Mouse (Mus musculus) liver, postnatal 0 days (tissue): ENCODE data around the gene Nfya. TPM values are rescaled to one million over a fixed set of nuclear protein-coding genes. Genes with fewer than 3 reads are reported as not detected.

Source experiments
- ATAC-seq: fragments of 200-750 bp; cut with Nextera tagmentation; 2 replicates; pipeline ENCODE4 v1.8.0; 2017; ENCODE audit warnings: mild to moderate bottlenecking, moderate library complexity
- DNase-seq: peaks from one replicate; pipeline ENCODE4 v3.0.0-alpha.2; 2016
- H3K27ac ChIP-seq: fragments of 300-500 bp; sonication (generic); 2 replicates; pipeline ENCODE4 v1.5.1; 2014; ENCODE audit warnings: antibody characterized with exemption, moderate library complexity, mild to moderate bottlenecking, low read depth
- H3K27me3 ChIP-seq: fragments of 300-500 bp; sonication (generic); 2 replicates; pipeline ENCODE4 v1.6.1; 2014; ENCODE audit warnings: low read length, control low read depth, mixed read lengths; ENCODE audit not compliant: insufficient read depth
- H3K36me3 ChIP-seq: fragments of 300-500 bp; sonication (generic); replicated peaks from 2 replicates; pipeline ENCODE4 v1.6.1; 2014; ENCODE audit warnings: mild to moderate bottlenecking, control low read depth, low read length, moderate library complexity, mixed read lengths; ENCODE audit not compliant: insufficient read depth
- H3K4me1 ChIP-seq: fragments of 300-500 bp; sonication (generic); 2 replicates; pipeline ENCODE4 v1.6.1; 2014; ENCODE audit warnings: antibody characterized with exemption, mild to moderate bottlenecking, control low read depth; ENCODE audit not compliant: insufficient read depth
- H3K4me2 ChIP-seq: fragments of 300-500 bp; sonication (generic); 2 replicates; pipeline ENCODE4 v1.6.1; 2014; ENCODE audit warnings: low read depth, mild to moderate bottlenecking, low read length, moderate library complexity, mixed read lengths
- H3K4me3 ChIP-seq: fragments of 300-500 bp; sonication (generic); 2 replicates; pipeline ENCODE4 v1.5.1; 2014; ENCODE audit warnings: low read depth, low read length
- H3K9ac ChIP-seq: fragments of 300-500 bp; sonication (generic); replicated peaks from 2 replicates; pipeline ENCODE4 v1.6.1; 2014; ENCODE audit warnings: mild to moderate bottlenecking, moderate library complexity
- H3K9me3 ChIP-seq: fragments of 300-500 bp; sonication (generic); 2 replicates; pipeline ENCODE4 v1.6.1; 2016; ENCODE audit warnings: mild to moderate bottlenecking, control low read depth, low read length, mixed read lengths
- CTCF ChIP-seq: sonication (generic); IDR thresholded peaks from 2 replicates; pipeline ENCODE4 v1.5.1; 2016; ENCODE audit warnings: antibody characterized with exemption, low read depth
- EP300 ChIP-seq: IDR thresholded peaks from 2 replicates; pipeline ENCODE4 v1.6.1; 2016; ENCODE audit warnings: antibody characterized with exemption, low read depth, mild to moderate bottlenecking
- WGBS: fragments of 180-500 bp; shearing (Covaris S2); extraction: QIAGEN DNeasy Blood & Tissue Kit; methylation state at CpG from one replicate; pipeline ENCODE4 v1.1.7; 2014; ENCODE audit not compliant: insufficient replicate concordance; 5-methylcytosine and 5-hydroxymethylcytosine counted together
- polyA plus RNA-seq: library from polyadenylated mRNA; unstranded; fragments of >200 nt; fragmentation: Nextera tagmentation; extraction: Ambion mirVana; gene quantifications from 2 replicates; pipeline ENCODE4 v1.2.1, GENCODE M21; 2015

The Nfya gene
- polyA plus RNA-seq, 1 experiment from 2014 or later, result 3.7 TPM

DNA sequence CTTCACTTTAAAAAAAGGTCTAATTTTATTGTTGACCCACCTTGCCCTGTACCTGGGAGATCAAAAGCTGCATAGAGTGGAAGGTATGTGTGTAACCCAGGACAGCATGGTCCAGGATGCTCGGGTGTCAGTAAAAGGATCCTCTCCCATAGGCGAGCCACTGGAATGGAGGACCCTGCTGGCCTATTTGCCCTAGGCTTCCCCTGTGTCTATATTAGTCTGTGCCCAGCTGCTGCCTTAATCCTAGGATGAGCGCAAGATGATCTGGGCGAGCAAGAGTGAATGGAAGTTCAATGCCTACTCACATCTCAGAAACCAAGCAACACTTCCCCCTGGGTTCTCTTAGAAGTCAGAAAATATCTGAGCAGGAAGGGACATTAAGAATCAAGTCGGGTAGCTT lies 21.3 kb upstream of the Nfya start:
- no peak overlapping the region for H3K27ac ChIP-seq
- no peaks in the 10 kb centered on the region for H3K9me3 ChIP-seq
- no peaks in the 10 kb centered on the region for H3K36me3 ChIP-seq
- TF ChIP-seq EP300, result no peak
- no peak for TF ChIP-seq CTCF
- ATAC-seq (no peak), DNase-seq (no peak)
- whole genome bisulfite sequencing, result 59% methylated on average over 5 of the region's 5 CpGs
- H3K9ac ChIP-seq, result no peak overlapping the region
- H3K4me2 ChIP-seq, result no peak overlapping the region
- peaks cover 23% of the 10 kb centered on the region for H3K4me1 ChIP-seq
- H3K4me3 ChIP-seq, result no peak overlapping the region
- no peaks in the 10 kb centered on the region for H3K27me3 ChIP-seq

DNA sequence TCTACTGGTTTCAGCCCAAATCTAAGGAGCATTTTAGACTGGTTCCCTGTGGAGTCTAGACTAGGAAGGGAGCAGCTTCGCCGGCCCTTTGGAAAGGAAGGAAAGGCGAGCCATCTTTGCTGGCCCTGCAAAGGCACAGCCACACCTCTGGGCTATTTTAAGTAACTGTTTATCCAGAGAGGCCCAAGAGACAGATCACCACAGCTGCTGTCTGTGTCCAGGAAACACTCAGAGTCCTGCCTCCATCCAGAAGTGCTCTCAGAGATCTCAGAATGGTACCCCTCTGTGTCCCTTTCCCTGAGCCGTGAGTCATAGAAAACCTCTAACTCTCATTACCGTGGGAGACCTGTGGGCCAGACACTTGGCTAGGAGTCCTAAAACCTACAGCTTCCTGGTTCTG lies 20.7 kb upstream of the Nfya start:
- Histone ChIP-seq H3K27ac (no peak overlapping the region; the same call in 1 of the 2 replicates), H3K9me3 (no peaks in the 10 kb centered on the region), H3K36me3 (no peaks in the 10 kb centered on the region), H3K27me3 (no peaks in the 10 kb centered on the region), H3K4me1 (peaks cover 30% of the 10 kb centered on the region), H3K4me3 (no peak overlapping the region), H3K4me2 (no peak overlapping the region), H3K9ac (no peak overlapping the region)
- WGBS, result 42% methylated on average over 5 of the region's 5 CpGs
- TF ChIP-seq EP300 (no peak), CTCF (no peak)
- no peak for DNase-seq
- no peak for ATAC-seq

DNA sequence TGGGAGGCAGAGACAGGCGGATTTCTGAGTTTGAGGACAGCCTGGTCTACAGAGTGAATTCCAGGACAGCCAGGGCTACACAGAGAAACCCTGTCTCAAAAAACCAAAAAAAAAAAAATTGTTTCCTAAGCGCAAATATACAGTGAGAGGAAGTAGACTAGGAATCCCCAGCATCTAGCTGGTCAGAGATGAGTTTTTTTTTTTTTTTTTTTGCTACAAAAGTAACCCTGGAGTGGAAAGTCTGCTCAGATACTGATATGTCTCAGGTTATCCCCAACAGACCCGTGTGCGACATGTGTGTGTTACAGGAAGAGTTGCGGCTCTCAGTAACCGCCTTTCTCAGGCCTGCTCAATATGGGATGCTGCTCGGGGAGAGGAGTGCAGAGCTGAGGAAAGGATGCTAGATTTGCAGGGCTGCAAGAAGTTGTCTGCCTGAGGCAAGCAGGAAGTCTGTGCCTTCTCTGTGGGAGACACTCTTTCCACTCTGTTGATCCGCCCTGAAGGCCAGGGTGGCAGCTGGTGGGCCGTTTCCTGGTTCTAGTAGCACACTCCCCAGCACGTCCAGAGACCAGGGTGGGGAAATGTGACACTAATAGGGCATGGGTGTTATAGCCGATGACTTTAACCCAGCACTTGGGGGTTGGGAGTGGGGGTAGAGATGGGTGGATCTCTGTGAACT lies 18.3 kb upstream of the Nfya start:
- 44% methylated on average over 11 of the region's 11 CpGs for WGBS
- no peaks in the 10 kb centered on the region for H3K36me3 ChIP-seq
- TF ChIP-seq EP300, result no peak
- TF ChIP-seq CTCF, result no peak
- peak; percentile 28; the same call in 1 of the 2 replicates for ATAC-seq
- no peaks in the 10 kb centered on the region for H3K27me3 ChIP-seq
- no peaks in the 10 kb centered on the region for H3K9me3 ChIP-seq
- DNase-seq, result no peak
- H3K4me1 ChIP-seq, result peaks cover 30% of the 10 kb centered on the region
- no peak overlapping the region for H3K4me2 ChIP-seq
- no peak overlapping the region for H3K9ac ChIP-seq
- peak overlapping the region; percentile 74 for H3K27ac ChIP-seq
- H3K4me3 ChIP-seq, result no peak overlapping the region

DNA sequence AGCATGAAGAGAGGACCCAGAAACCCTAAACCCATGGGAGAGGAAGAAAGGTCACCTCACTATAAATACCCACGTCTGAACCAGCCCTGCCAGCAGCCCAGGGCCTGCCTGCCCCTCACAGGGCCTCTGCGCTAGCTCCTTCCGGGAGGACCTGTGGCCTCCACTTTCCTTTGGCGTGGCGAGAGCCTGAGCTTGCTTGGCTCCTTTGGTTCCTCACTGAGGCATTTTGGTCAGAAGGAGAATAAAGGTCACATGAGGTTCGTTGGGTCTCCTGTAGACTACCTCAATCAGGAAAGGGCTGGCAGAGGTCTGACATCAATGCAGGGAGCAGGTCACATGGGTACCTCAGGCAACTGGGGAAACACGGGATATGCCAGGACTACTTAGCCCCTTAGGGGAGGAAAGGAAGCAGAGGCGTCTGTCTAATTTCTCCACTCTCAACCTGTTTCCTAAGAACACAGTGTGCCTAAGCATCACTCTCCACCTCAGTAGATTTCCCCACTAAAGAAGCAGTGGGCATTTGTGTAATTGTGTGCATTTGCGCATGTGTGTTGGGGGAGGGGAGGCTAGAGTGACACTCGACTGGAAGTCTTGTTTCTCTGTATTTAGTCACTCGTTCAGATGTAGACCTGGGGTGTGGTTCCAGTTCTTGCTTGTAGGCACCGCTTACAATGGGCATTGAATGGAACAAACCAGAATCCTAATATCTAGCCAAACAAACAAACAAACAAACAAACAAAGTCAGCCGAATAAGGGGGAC lies 17.5 kb upstream of the Nfya start:
- TF ChIP-seq CTCF, result no peak
- TF ChIP-seq EP300, result 0 out of 2 replicates have a peak, but pooled peaks have one; percentile 35
- Histone ChIP-seq H3K4me3 (no peak overlapping the region), H3K9ac (no peak overlapping the region; the same call in 1 of the 2 replicates), H3K36me3 (no peaks in the 10 kb centered on the region), H3K27me3 (no peaks in the 10 kb centered on the region), H3K4me1 (peaks cover 30% of the 10 kb centered on the region), H3K9me3 (no peaks in the 10 kb centered on the region), H3K4me2 (peak overlapping the region; percentile 29; the same call in 1 of the 2 replicates), H3K27ac (peak overlapping the region; percentile 74)
- WGBS, result 37% methylated on average over 13 of the region's 13 CpGs
- DNase-seq (peak; percentile 54), ATAC-seq (peak; percentile 33)

DNA sequence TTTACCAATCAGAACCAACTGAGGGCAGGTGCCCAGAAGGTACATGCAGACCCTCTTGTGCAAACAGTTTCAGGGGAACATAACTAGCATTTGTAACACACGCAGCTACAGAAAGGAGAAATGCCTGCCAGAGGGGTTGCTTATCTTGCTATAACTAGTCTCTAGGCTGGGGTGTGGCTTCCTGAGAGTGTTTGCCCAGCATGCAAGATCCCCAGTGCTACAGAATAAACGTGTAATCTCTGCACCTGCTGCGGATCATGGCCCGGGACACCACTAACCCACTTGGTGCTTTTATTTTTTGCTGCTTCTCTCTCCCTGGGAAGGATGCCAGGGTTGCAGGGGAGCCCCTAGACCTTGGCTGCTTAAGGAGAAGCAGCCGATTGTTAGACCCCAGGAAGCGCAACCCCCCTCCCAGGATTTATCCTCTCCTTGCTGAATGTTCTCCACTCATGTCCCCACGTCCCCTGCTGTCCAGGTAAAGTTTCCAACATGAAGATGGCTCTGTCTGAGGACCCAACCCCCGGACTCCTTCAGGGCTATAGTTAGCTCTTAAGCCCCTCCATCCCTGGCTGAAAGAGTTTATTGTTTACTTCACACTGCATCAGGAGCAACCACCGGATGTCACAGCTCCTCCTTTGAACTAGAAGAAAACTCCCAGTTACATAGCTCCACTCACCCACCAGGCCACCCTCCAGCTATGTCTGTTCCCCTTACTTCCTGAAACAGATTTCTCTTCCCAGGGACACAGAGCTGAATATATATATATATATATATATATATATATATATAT lies 16.3 kb upstream of the Nfya start:
- DNase-seq (peak; percentile 41), ATAC-seq (peak; percentile 50)
- H3K27ac ChIP-seq, result peak overlapping the region; percentile 63
- H3K9me3 ChIP-seq, result no peaks in the 10 kb centered on the region
- H3K4me2 ChIP-seq, result peak overlapping the region; percentile 39
- no peaks in the 10 kb centered on the region for H3K27me3 ChIP-seq
- peaks cover 27% of the 10 kb centered on the region for H3K4me1 ChIP-seq
- WGBS, result 24% methylated on average over 9 of the region's 9 CpGs
- H3K4me3 ChIP-seq, result no peak overlapping the region
- no peak overlapping the region for H3K9ac ChIP-seq
- TF ChIP-seq CTCF (no peak), EP300 (no peak)
- no peaks in the 10 kb centered on the region for H3K36me3 ChIP-seq

DNA sequence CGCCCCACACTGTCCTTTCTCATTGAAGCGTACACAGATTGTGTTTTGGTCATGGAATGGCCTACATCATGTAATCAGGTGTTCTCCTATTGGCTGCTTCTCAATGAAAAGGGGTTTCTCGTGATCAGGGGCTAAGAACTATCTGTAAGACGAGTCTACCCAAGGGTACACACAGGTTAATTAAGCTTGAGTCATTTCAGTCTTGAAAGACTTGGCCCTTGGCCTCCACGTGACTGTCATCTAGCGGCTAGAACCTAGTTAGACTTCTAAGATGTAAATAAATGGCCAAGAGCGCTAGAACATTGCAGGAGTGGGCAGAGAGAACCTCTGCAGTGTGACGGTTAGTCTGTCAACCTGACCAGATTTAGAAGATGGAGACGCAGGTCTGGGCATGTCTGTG lies 14.5 kb upstream of the Nfya start:
- Histone ChIP-seq H3K27ac (no peak overlapping the region), H3K9ac (no peak overlapping the region), H3K27me3 (no peaks in the 10 kb centered on the region), H3K9me3 (no peaks in the 10 kb centered on the region), H3K4me3 (no peak overlapping the region), H3K4me2 (no peak overlapping the region), H3K4me1 (peaks cover 19% of the 10 kb centered on the region), H3K36me3 (no peaks in the 10 kb centered on the region)
- TF ChIP-seq CTCF, result no peak
- TF ChIP-seq EP300, result no peak
- 86% methylated on average over 9 of the region's 9 CpGs for WGBS
- ATAC-seq (no peak), DNase-seq (no peak)
